Mouse (Mus musculus): ENCODE data around the gene Opn4. TPM values are rescaled to one million over a fixed set of nuclear protein-coding genes. Genes with fewer than 3 reads are reported as not detected.

Gene Opn4
- total and polyA plus RNA-seq, 3 experiments, result not detected

DNA sequence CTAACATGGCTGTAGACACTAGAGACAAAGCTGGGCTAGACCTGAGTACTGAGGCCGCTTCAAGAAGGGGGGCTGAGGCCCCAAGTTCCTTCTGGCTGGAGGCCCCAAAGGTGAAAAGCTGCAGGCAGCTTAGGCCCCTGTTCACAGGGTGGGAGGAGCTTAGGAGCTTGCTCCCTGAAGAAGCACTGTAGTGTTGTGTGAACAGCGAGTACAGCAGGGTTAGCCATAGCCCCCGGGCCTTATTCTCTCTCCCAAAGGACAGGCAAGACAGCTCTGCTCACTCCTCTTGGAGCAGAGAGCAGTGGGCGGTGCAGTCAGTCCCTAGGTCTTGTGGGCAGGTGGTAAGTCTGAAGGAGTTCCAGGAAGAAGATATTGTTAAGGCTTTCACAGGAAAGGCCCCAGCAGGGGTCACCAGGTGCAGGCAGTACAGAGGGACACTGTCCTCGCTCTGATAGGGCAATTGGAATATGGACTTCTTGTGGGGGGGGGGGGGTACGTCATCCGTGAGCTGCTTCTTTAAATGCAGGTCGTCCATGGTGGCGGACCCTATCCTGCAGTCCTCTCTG, 26.5 kb downstream of the Opn4 start:
- no peak overlapping the region for H3K9ac ChIP-seq (ENCODE audit: control insufficient read depth, low read depth, low read length, poor library complexity, severe bottlenecking)
- TF ChIP-seq TCF12 (IDR thresholded peaks at IDR 0.05; ENCODE audit: low read depth, low read length), result no peak

GRCm38 (mm10) chr14:34571610-34572387, 28.1 kb downstream of the Opn4 start:
- Histone ChIP-seq H3K79me2 (ENCODE audit: control insufficient read depth, insufficient read depth, low read length, poor library complexity) (no peaks in the 10 kb centered on the region), H3K27me3 (ENCODE audit: control insufficient read depth in 1 of 2, insufficient read depth in 2 of 2, low read length in 2 of 2) (no peaks in the 10 kb centered on the region), H3K4me1 (ENCODE audit: control insufficient read depth in 1 of 2, insufficient read depth in 2 of 2, low read length in 2 of 2) (no peaks in the 10 kb centered on the region), H3K27ac (ENCODE audit: control insufficient read depth, low read depth, low read length) (no peak overlapping the region), H3K4me3 (ENCODE audit: control insufficient read depth in 1 of 2, insufficient read depth in 1 of 2, low read depth in 2 of 2, low read length in 2 of 2) (no peak overlapping the region), H3K9ac (ENCODE audit: control insufficient read depth, low read depth, low read length, poor library complexity, severe bottlenecking) (no peak overlapping the region), H3K36me3 (ENCODE audit: control insufficient read depth in 1 of 2, insufficient read depth in 2 of 2, low read length in 2 of 2) (no peaks in the 10 kb centered on the region), H3K9me3 (replicated peaks; ENCODE audit: insufficient read depth, low read length) (no peaks in the 10 kb centered on the region)
- no peak for TF ChIP-seq CTCF (IDR thresholded peaks at IDR 0.05 in 2 of 3, conservative IDR thresholded peaks at IDR 0.05 in 1 of 3; ENCODE audit: control insufficient read depth in 1 of 3, insufficient read depth in 1 of 3, low read depth in 2 of 3, low read length in 3 of 3, poor library complexity in 1 of 3, severe bottlenecking in 1 of 3)
- TF ChIP-seq SMC3 (IDR thresholded peaks at IDR 0.05; ENCODE audit: low read depth, low read length), result no peak
- no peak for TF ChIP-seq ZMIZ1 (IDR thresholded peaks at IDR 0.05; ENCODE audit: low read depth, low read length)
- no peak for TF ChIP-seq POLR2A (IDR thresholded peaks at IDR 0.05; ENCODE audit: control insufficient read depth in 1 of 2, insufficient read depth in 1 of 2, low read depth in 1 of 2, low read length in 2 of 2, poor library complexity in 1 of 2)
- TF ChIP-seq RAD21 (IDR thresholded peaks at IDR 0.05; ENCODE audit: low read depth, low read length), result no peak
- TF ChIP-seq E2F4 (IDR thresholded peaks at IDR 0.05; ENCODE audit: borderline replicate concordance, low read depth, low read length), result no peak
- no peak for TF ChIP-seq MAX (IDR thresholded peaks at IDR 0.05; ENCODE audit: low read length)
- TF ChIP-seq MAZ (IDR thresholded peaks at IDR 0.05; ENCODE audit: low read depth, low read length), result no peak
- TF ChIP-seq USF2 (IDR thresholded peaks at IDR 0.05; ENCODE audit: borderline replicate concordance in 1 of 2, insufficient read depth in 1 of 2, low read depth in 1 of 2, low read length in 2 of 2), result no peak
- no peak for TF ChIP-seq MEF2A (IDR thresholded peaks at IDR 0.05; ENCODE audit: extremely low read depth, insufficient replicate concordance, low read depth, low read length, poor library complexity, severe bottlenecking)
- no peak for TF ChIP-seq MXI1 (IDR thresholded peaks at IDR 0.05; ENCODE audit: low read depth, low read length)
- no peak for TF ChIP-seq JUND (IDR thresholded peaks at IDR 0.05; ENCODE audit: low read depth, low read length)
- TF ChIP-seq ZKSCAN1 (IDR thresholded peaks at IDR 0.05; ENCODE audit: low read depth, low read length), result no peak
- TF ChIP-seq MYC (IDR thresholded peaks at IDR 0.05; ENCODE audit: low read depth, low read length), result no peak
- no peak for TF ChIP-seq ETS1 (IDR thresholded peaks at IDR 0.05; ENCODE audit: low read depth, low read length)
- TF ChIP-seq NRF1 (IDR thresholded peaks at IDR 0.05; ENCODE audit: insufficient read depth, low read depth, low read length, poor library complexity, severe bottlenecking), result no peak
- no peak for TF ChIP-seq POLR2AphosphoS5 (IDR thresholded peaks at IDR 0.05; ENCODE audit: borderline replicate concordance, low read depth, low read length)
- DNase-seq (ENCODE audit: low read depth, low spot score), result no peak

More for the DNA sequence above, 26.5 kb downstream of the Opn4 start:
- H3K9me3 ChIP-seq (replicated peaks; ENCODE audit: insufficient read depth, low read length), result no peaks in the 10 kb centered on the region
- no peaks in the 10 kb centered on the region for H3K36me3 ChIP-seq (ENCODE audit: control insufficient read depth in 1 of 2, insufficient read depth in 2 of 2, low read length in 2 of 2)
- H3K27me3 ChIP-seq (ENCODE audit: control insufficient read depth in 1 of 2, insufficient read depth in 2 of 2, low read length in 2 of 2), result no peaks in the 10 kb centered on the region
- H3K27ac ChIP-seq (ENCODE audit: control insufficient read depth, low read depth, low read length), result no peak overlapping the region
- H3K79me2 ChIP-seq (ENCODE audit: control insufficient read depth, insufficient read depth, low read length, poor library complexity), result no peaks in the 10 kb centered on the region
- DNase-seq (ENCODE audit: low read depth, low spot score), result no peak
- H3K4me3 ChIP-seq (ENCODE audit: control insufficient read depth in 1 of 2, insufficient read depth in 1 of 2, low read depth in 2 of 2, low read length in 2 of 2), result no peak overlapping the region
- no peaks in the 10 kb centered on the region for H3K4me1 ChIP-seq (ENCODE audit: control insufficient read depth in 1 of 2, insufficient read depth in 2 of 2, low read length in 2 of 2)

Data from MEL (cell line).